Mouse (Mus musculus) forebrain, embryonic 14.5 days (tissue): ENCODE data around the gene Mip. TPM values are rescaled to one million over a fixed set of nuclear protein-coding genes. Genes with fewer than 3 reads are reported as not detected.
A peak's percentile ranks its signal among the peaks of the same experiment; 100 is the strongest.

Experiments used
- ATAC-seq: fragments of 200-750 bp; cut with Nextera tagmentation; 2 replicates; pipeline ENCODE4 v1.8.0; 2017; ENCODE audit warnings: mild to moderate bottlenecking, moderate library complexity
- DNase-seq: peaks from one replicate; pipeline ENCODE4 v3.0.0-alpha.2; 2015; ENCODE audit warnings: low spot score
- H3K27ac ChIP-seq: fragments of 300-500 bp; sonication (generic); 2 replicates; pipeline ENCODE4 v1.5.1; 2014; ENCODE audit warnings: low read depth, mild to moderate bottlenecking, control low read depth, low read length, moderate library complexity
- H3K27me3 ChIP-seq: fragments of 300-500 bp; sonication (generic); replicated peaks from 2 replicates; pipeline ENCODE4 v1.6.1; 2014; ENCODE audit warnings: low read length, control low read depth, mixed read lengths; ENCODE audit not compliant: control insufficient read depth, insufficient read depth
- H3K36me3 ChIP-seq: fragments of 300-500 bp; sonication (generic); 2 replicates; pipeline ENCODE4 v1.6.1; 2014; ENCODE audit warnings: low read length, control low read depth; ENCODE audit not compliant: control insufficient read depth, insufficient read depth
- H3K4me1 ChIP-seq: fragments of 300-500 bp; sonication (generic); 2 replicates; pipeline ENCODE4 v1.6.1; 2014; ENCODE audit warnings: antibody characterized with exemption, low read length, control low read depth; ENCODE audit not compliant: control insufficient read depth, insufficient read depth
- H3K4me2 ChIP-seq: fragments of 300-500 bp; sonication (generic); 2 replicates; pipeline ENCODE4 v1.6.1; 2014; ENCODE audit warnings: mild to moderate bottlenecking, control low read depth, low read length
- H3K4me3 ChIP-seq: fragments of 300-500 bp; sonication (generic); 2 replicates; pipeline ENCODE4 v1.5.1; 2014; ENCODE audit warnings: low read depth, low read length, control low read depth
- H3K9ac ChIP-seq: fragments of 300-500 bp; sonication (generic); 2 replicates; pipeline ENCODE4 v1.6.1; 2014; ENCODE audit warnings: mild to moderate bottlenecking, low read length, control low read depth, moderate library complexity
- H3K9me3 ChIP-seq: fragments of 300-500 bp; sonication (generic); replicated peaks from 2 replicates; pipeline ENCODE4 v1.6.1; 2016; ENCODE audit warnings: low read length, control low read depth, mixed read lengths; ENCODE audit not compliant: control insufficient read depth
- WGBS: fragments of 180-500 bp; shearing (Covaris S2); extraction: QIAGEN DNeasy Blood & Tissue Kit; methylation state at CpG from one replicate; pipeline ENCODE4 v1.1.7; 2014; 5-methylcytosine and 5-hydroxymethylcytosine counted together
- polyA plus RNA-seq: library from polyadenylated mRNA; unstranded; fragments of >200 nt; fragmentation: Nextera tagmentation; extraction: Ambion mirVana; gene quantifications from 2 replicates; pipeline ENCODE4 v1.2.1, GENCODE M21; 2014

Mip gene
- polyA plus RNA-seq, 1 experiment from 2014 or later, result 0.22 TPM

GRCm38 (mm10) chr10:128214981-128215380, 10.7 kb upstream of the Mip start:
- Histone ChIP-seq H3K36me3 (no peaks in the 10 kb centered on the region), H3K27ac (no peak overlapping the region), H3K4me2 (no peak overlapping the region), H3K9me3 (no peaks in the 10 kb centered on the region), H3K4me1 (peaks cover 4% of the 10 kb centered on the region; the same call in 1 of the 2 replicates), H3K27me3 (0 out of 2 replicates have a peak, but pooled peaks cover 2% of the 10 kb centered on the region), H3K9ac (no peak overlapping the region), H3K4me3 (no peak overlapping the region)
- no peak for DNase-seq
- no peak for ATAC-seq
- WGBS, result 89% methylated on average over 5 of the region's 5 CpGs

- Histone ChIP-seq H3K36me3 (no peaks in the 10 kb centered on the region), H3K9me3 (no peaks in the 10 kb centered on the region), H3K4me1 (no peaks in the 10 kb centered on the region), H3K9ac (no peak overlapping the region), H3K27me3 (0 out of 2 replicates have a peak, but pooled peaks cover under 1% of the 10 kb centered on the region), H3K4me2 (no peak overlapping the region), H3K27ac (no peak overlapping the region), H3K4me3 (no peak overlapping the region)
- 93% methylated on average over 18 of the region's 18 CpGs for WGBS
- ATAC-seq (no peak), DNase-seq (no peak)
These were observed 7.1 kb upstream of the Mip start for GRCm38 (mm10) chr10:128218387-128219117.

- Histone ChIP-seq H3K4me2 (no peak overlapping the region), H3K36me3 (no peaks in the 10 kb centered on the region), H3K9ac (no peak overlapping the region), H3K4me1 (no peaks in the 10 kb centered on the region), H3K27me3 (no peaks in the 10 kb centered on the region), H3K4me3 (no peak overlapping the region), H3K9me3 (no peaks in the 10 kb centered on the region), H3K27ac (no peak overlapping the region)
- ATAC-seq (no peak), DNase-seq (no peak)
- 71% methylated on average over 16 of the region's 16 CpGs for WGBS
These were observed 3.9 kb upstream of the Mip start for GRCm38 (mm10) chr10:128221533-128222286.

- H3K4me2 ChIP-seq, result no peak overlapping the region
- H3K9me3 ChIP-seq, result no peaks in the 10 kb centered on the region
- no peak for DNase-seq
- no peak overlapping the region; the same call in 1 of the 2 replicates for H3K9ac ChIP-seq
- 25% methylated on average over 5 of the region's 5 CpGs for WGBS
- no peak overlapping the region for H3K4me3 ChIP-seq
- ATAC-seq, result no peak
- no peaks in the 10 kb centered on the region for H3K27me3 ChIP-seq
- H3K4me1 ChIP-seq, result no peaks in the 10 kb centered on the region
- no peak overlapping the region for H3K27ac ChIP-seq
- H3K36me3 ChIP-seq, result no peaks in the 10 kb centered on the region
These were observed 574 bp upstream of the Mip start for GRCm38 (mm10) chr10:128225064-128225463.

GRCm38 (mm10) chr10:128227592-128227991, 2.0 kb downstream of the Mip start:
- no peak overlapping the region for H3K27ac ChIP-seq
- H3K4me3 ChIP-seq, result no peak overlapping the region
- no peaks in the 10 kb centered on the region for H3K36me3 ChIP-seq
- H3K4me2 ChIP-seq, result no peak overlapping the region
- DNase-seq (no peak), ATAC-seq (no peak)
- no peaks in the 10 kb centered on the region for H3K9me3 ChIP-seq
- H3K4me1 ChIP-seq, result no peaks in the 10 kb centered on the region
- H3K27me3 ChIP-seq, result no peaks in the 10 kb centered on the region
- no peak overlapping the region for H3K9ac ChIP-seq
- WGBS, result 82% methylated on average over 9 of the region's 9 CpGs

GRCm38 (mm10) chr10:128228009-128228408, 2.4 kb downstream of the Mip start:
- Histone ChIP-seq H3K27ac (no peak overlapping the region), H3K4me2 (no peak overlapping the region), H3K9me3 (no peaks in the 10 kb centered on the region), H3K27me3 (no peaks in the 10 kb centered on the region), H3K4me3 (no peak overlapping the region), H3K36me3 (no peaks in the 10 kb centered on the region), H3K9ac (no peak overlapping the region), H3K4me1 (no peaks in the 10 kb centered on the region)
- WGBS, result 93% methylated on average over 8 of the region's 8 CpGs
- ATAC-seq, result no peak
- no peak for DNase-seq

GRCm38 (mm10) chr10:128230582-128230981, 4.9 kb downstream of the Mip start:
- Histone ChIP-seq H3K27me3 (no peaks in the 10 kb centered on the region), H3K4me1 (no peaks in the 10 kb centered on the region), H3K27ac (no peak overlapping the region), H3K9me3 (no peaks in the 10 kb centered on the region), H3K4me2 (no peak overlapping the region), H3K9ac (no peak overlapping the region), H3K4me3 (no peak overlapping the region), H3K36me3 (no peaks in the 10 kb centered on the region)
- 84% methylated on average over 12 of the region's 12 CpGs for WGBS
- no peak for DNase-seq
- ATAC-seq, result no peak

- peak overlapping the region; percentile 74 for H3K4me3 ChIP-seq
- H3K36me3 ChIP-seq, result no peaks in the 10 kb centered on the region
- no peaks in the 10 kb centered on the region for H3K27me3 ChIP-seq
- H3K4me2 ChIP-seq, result peak overlapping the region; percentile 67
- no peaks in the 10 kb centered on the region for H3K4me1 ChIP-seq
- H3K9me3 ChIP-seq, result no peaks in the 10 kb centered on the region
- DNase-seq (no peak), ATAC-seq (no peak)
- WGBS, result 15% methylated on average over 5 of the region's 5 CpGs
- H3K9ac ChIP-seq, result peak overlapping the region; percentile 76; the same call in 1 of the 2 replicates
- H3K27ac ChIP-seq, result no peak overlapping the region
These were observed 5.5 kb downstream of the Mip start for GRCm38 (mm10) chr10:128231146-128231545.
